Mouse (Mus musculus) neural tube, embryonic 12.5 days (tissue): Measurements from ENCODE around the gene Smap2. TPM values are rescaled to one million over a fixed set of nuclear protein-coding genes. Genes with fewer than 3 reads are reported as not detected.
A peak's percentile ranks its signal among the peaks of the same experiment; 100 is the strongest.

Experiments
- ATAC-seq: fragments of 200-750 bp; cut with Nextera tagmentation; 2 replicates; pipeline ENCODE4 v1.8.0; 2017; ENCODE audit warnings: low read depth, mild to moderate bottlenecking, moderate TSS enrichment, moderate library complexity; ENCODE audit not compliant: low FRiP score
- H3K27ac ChIP-seq: fragments of 300-500 bp; sonication (generic); 2 replicates; pipeline ENCODE4 v1.5.1; 2016
- H3K27me3 ChIP-seq: fragments of 300-500 bp; sonication (generic); replicated peaks from 2 replicates; pipeline ENCODE4 v1.6.1; 2016; ENCODE audit warnings: mild to moderate bottlenecking
- H3K36me3 ChIP-seq: fragments of 300-500 bp; sonication (generic); 2 replicates; pipeline ENCODE4 v1.6.1; 2016; ENCODE audit warnings: mild to moderate bottlenecking
- H3K4me1 ChIP-seq: fragments of 300-500 bp; sonication (generic); 2 replicates; pipeline ENCODE4 v1.6.1; 2016
- H3K4me2 ChIP-seq: fragments of 300-500 bp; sonication (generic); replicated peaks from 2 replicates; pipeline ENCODE4 v1.6.1; 2016; ENCODE audit warnings: mild to moderate bottlenecking
- H3K4me3 ChIP-seq: fragments of 300-500 bp; sonication (generic); 2 replicates; pipeline ENCODE4 v1.5.1; 2016
- H3K9ac ChIP-seq: fragments of 300-500 bp; sonication (generic); 2 replicates; pipeline ENCODE4 v1.6.1; 2016; ENCODE audit warnings: mild to moderate bottlenecking
- H3K9me3 ChIP-seq: fragments of 300-500 bp; sonication (generic); 2 replicates; pipeline ENCODE4 v1.6.1; 2016; ENCODE audit warnings: mild to moderate bottlenecking
- WGBS: fragments of 180-500 bp; shearing (Covaris S2); methylation state at CpG from one replicate; pipeline ENCODE4 v1.1.7; 2016; 5-methylcytosine and 5-hydroxymethylcytosine counted together
- polyA plus RNA-seq: library from polyadenylated mRNA; unstranded; fragments of >200 nt; fragmentation: Nextera tagmentation; extraction: Ambion mirVana; gene quantifications from 2 replicates; pipeline ENCODE4 v1.2.1, GENCODE M21; 2016

Gene Smap2
- polyA plus RNA-seq, 1 experiment from 2014 or later: 44.5 TPM

DNA sequence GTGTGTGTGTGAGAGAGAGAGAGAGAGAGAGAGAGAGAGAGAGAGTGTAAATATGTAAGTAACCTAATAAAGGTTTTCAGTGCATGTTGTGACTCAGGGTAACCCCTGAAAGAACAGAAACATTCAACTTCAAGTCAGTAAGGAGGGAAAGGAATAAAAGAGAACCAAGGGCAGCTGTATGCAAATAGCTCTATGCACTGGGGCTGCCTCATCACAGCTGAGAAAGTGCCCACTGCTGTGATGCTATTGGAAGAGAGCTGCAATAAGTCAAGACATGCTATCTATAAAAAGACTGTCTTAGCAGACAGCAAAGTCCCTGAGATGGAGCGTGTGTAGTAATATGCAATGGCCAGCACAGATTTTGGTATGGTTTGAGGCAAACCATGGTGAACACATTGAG is 63.4 kb downstream of the Smap2 start:
- Histone ChIP-seq H3K36me3 (no peaks in the 10 kb centered on the region), H3K9me3 (no peaks in the 10 kb centered on the region), H3K9ac (no peak overlapping the region), H3K4me1 (peaks cover 15% of the 10 kb centered on the region), H3K4me3 (no peak overlapping the region), H3K4me2 (no peak overlapping the region), H3K27ac (no peak overlapping the region), H3K27me3 (no peaks in the 10 kb centered on the region)
- WGBS: 40% methylated on average over 1 of the region's 1 CpGs
- no peak for ATAC-seq

DNA sequence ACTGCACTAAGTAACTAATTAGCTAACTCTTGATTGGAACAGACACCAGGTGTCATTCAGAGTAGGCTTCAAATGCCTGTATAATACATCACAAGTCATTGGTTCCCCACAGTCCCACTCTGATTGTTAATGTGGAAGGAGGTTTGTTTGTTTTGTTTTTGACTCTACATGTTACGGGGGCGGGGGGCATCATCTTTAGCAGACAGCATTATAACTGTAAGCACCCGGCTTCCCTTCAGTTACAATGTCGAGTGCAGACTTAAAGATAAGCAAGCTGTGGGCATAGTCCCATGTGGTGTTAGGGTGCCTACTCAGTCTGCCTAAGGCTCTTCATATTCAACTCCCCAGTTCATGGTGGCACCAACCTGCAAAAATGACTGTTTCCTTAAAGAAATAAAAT is 64.0 kb downstream of the Smap2 start:
- Histone ChIP-seq H3K27me3 (no peaks in the 10 kb centered on the region), H3K4me3 (no peak overlapping the region), H3K27ac (no peak overlapping the region), H3K36me3 (no peaks in the 10 kb centered on the region), H3K9ac (no peak overlapping the region), H3K4me1 (peaks cover 15% of the 10 kb centered on the region), H3K9me3 (no peaks in the 10 kb centered on the region), H3K4me2 (no peak overlapping the region)
- no peak for ATAC-seq
- 75% methylated on average over 4 of the region's 4 CpGs for WGBS

- no peaks in the 10 kb centered on the region for H3K9me3 ChIP-seq
- H3K36me3 ChIP-seq: 0 out of 2 replicates have a peak, but pooled peaks cover 3% of the 10 kb centered on the region
- H3K4me2 ChIP-seq: peak overlapping the region; percentile 83
- H3K27me3 ChIP-seq: no peaks in the 10 kb centered on the region
- no peak for ATAC-seq
- peak overlapping the region; percentile 80 for H3K9ac ChIP-seq
- H3K27ac ChIP-seq: no peak overlapping the region
- WGBS: 53% methylated on average over 6 of the region's 6 CpGs
- peak overlapping the region; percentile 78 for H3K4me3 ChIP-seq
- H3K4me1 ChIP-seq: peaks cover 15% of the 10 kb centered on the region
Observed at GRCm38 (mm10) chr4:120952163-120952562, 64.9 kb downstream of the Smap2 start.

DNA sequence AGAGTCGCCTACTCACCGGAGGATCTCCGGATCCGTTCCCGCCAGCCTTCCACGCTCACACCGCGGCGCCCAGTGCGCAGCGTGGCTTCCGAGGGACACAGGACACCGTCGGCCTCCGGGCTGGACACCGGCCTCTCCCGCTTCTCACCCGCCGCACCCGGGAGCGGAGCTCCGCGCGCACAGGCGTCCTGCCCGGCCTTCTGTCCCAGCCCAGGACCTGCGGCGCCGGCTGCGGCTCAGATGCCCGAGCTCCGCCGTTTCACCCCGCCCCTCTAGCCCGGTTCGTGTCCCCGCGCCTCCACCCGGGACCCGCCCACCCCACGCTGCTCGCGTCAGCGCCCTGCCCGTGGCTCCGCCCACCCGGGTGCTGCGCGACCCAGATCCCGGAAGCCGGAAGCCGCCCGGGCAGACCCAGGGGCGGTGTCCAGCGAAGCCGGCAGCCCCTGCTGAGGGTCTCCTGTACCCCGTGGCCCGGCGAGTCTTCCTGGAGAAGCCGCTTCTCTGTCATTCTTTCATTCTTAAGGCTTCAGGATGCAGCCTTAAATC is 65.5 kb downstream of the Smap2 start, which contains the start of gene Zfp69:
Gene Zfp69, minus strand, starts transcription at position 272 of the 546 bp plus-strand sequence.
- peak within 1 kb of the TSS; percentile 66 for H3K27ac ChIP-seq
- under 1% methylated on average over 60 of the region's 60 CpGs for WGBS

GRCm38 (mm10) chr4:120950763-120951427 is 66.2 kb downstream of the Smap2 start:
- ATAC-seq: peak; percentile 19; the same call in 1 of the 2 replicates
- 7% methylated on average over 20 of the region's 20 CpGs for WGBS

More for the DNA sequence above, 65.5 kb downstream of the Smap2 start, which contains the start of gene Zfp69:
- H3K4me3 ChIP-seq: peak within 1 kb of the TSS; percentile 78
- H3K9ac ChIP-seq: peak within 1 kb of the TSS; percentile 80
- peaks cover 9% of the 10 kb centered on the region; the same call in 1 of the 2 replicates for H3K36me3 ChIP-seq
- no peaks in the 10 kb centered on the region for H3K27me3 ChIP-seq
- H3K4me1 ChIP-seq: peaks cover 15% of the 10 kb centered on the region
- H3K4me2 ChIP-seq: peak within 1 kb of the TSS; percentile 83
- H3K9me3 ChIP-seq: no peaks in the 10 kb centered on the region
- ATAC-seq: peak; percentile 96

DNA sequence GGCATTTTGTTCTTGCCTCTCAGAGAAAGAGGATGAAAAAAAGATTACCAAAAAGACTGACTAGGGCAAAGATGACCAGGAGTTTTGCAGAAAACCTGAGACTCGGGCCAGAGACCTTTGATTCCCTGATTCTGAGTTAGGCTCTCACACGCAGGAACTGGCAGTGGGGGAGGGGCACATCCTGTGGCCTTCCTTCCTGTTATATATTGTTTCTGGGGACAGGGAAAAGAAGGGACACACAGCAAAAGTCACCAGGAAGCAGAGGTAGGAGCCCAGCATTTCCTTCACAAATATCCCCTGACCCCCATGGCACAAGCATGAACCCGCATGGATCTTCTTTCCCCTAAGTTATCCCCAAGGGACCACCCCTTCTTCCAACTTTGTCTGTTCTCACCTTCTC is 68.1 kb downstream of the Smap2 start:
- no peaks in the 10 kb centered on the region for H3K9me3 ChIP-seq
- no peak overlapping the region for H3K4me3 ChIP-seq
- H3K4me1 ChIP-seq: peaks cover 15% of the 10 kb centered on the region
- no peak for ATAC-seq
- H3K4me2 ChIP-seq: no peak overlapping the region
- H3K9ac ChIP-seq: no peak overlapping the region
- 75% methylated on average over 3 of the region's 3 CpGs for WGBS
- no peaks in the 10 kb centered on the region for H3K27me3 ChIP-seq
- no peak overlapping the region for H3K27ac ChIP-seq
- peaks cover 13% of the 10 kb centered on the region; the same call in 1 of the 2 replicates for H3K36me3 ChIP-seq

More at GRCm38 (mm10) chr4:120950763-120951427, 66.2 kb downstream of the Smap2 start:
- Histone ChIP-seq H3K9ac (peak overlapping the region; percentile 80), H3K4me1 (peaks cover 15% of the 10 kb centered on the region), H3K27me3 (no peaks in the 10 kb centered on the region), H3K36me3 (peaks cover 13% of the 10 kb centered on the region; the same call in 1 of the 2 replicates), H3K27ac (peak overlapping the region; percentile 66), H3K4me3 (peak overlapping the region; percentile 78), H3K9me3 (no peaks in the 10 kb centered on the region), H3K4me2 (peak overlapping the region; percentile 83)

DNA sequence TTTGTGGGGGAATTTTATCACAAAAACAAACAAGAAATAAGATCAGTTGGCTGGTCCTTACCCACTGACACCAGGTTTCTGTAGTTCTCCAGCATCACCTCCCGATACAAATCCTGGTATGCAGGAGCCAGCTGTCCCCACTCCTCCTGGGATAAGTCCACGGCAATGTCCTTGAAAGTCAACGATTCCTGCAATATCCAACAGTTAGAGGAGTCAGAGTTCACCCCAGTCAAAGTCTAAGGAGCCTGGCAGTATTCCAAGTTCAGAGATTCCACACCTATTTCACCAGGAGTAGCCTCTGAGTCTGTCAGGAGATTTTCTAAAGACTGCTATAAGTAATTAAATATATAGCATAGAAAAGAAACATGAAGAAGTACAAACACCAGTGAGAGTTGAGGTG is 82.0 kb downstream of the Smap2 start:
- WGBS: 91% methylated on average over 3 of the region's 3 CpGs
- no peak overlapping the region for H3K27ac ChIP-seq

DNA sequence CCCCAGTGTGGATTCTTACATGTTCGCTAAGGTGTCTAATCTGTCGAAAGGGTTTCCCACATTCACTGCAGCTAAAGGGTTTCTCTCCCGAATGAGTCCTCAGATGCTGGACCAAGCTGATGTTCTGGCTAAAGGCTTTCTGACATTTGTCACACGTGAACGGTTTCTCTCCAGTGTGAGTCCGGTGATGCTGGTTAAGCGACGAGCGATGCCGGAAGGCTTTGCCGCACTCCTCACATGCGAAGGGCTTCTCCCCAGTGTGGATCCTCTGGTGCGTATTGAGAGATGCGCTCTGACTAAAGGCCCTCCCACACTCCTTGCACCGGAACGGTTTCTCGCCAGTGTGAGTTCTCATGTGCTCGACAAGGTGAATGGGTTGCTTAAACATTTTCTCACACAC is 86.3 kb downstream of the Smap2 start:
- no peaks in the 10 kb centered on the region for H3K4me1 ChIP-seq
- no peak overlapping the region for H3K9ac ChIP-seq
- H3K9me3 ChIP-seq: no peaks in the 10 kb centered on the region
- 95% methylated on average over 18 of the region's 18 CpGs for WGBS
- peaks cover 12% of the 10 kb centered on the region for H3K36me3 ChIP-seq
- no peak for ATAC-seq
- no peaks in the 10 kb centered on the region for H3K27me3 ChIP-seq
- H3K4me2 ChIP-seq: no peak overlapping the region
- H3K27ac ChIP-seq: no peak overlapping the region
- no peak overlapping the region for H3K4me3 ChIP-seq

More for the DNA sequence above, 82.0 kb downstream of the Smap2 start:
- no peaks in the 10 kb centered on the region for H3K27me3 ChIP-seq
- no peak overlapping the region for H3K4me3 ChIP-seq
- no peak for ATAC-seq
- no peak overlapping the region for H3K9ac ChIP-seq
- peaks cover 12% of the 10 kb centered on the region for H3K36me3 ChIP-seq
- H3K9me3 ChIP-seq: no peaks in the 10 kb centered on the region
- H3K4me1 ChIP-seq: no peaks in the 10 kb centered on the region
- H3K4me2 ChIP-seq: no peak overlapping the region

- H3K9me3 ChIP-seq: no peaks in the 10 kb centered on the region
- H3K4me2 ChIP-seq: no peak overlapping the region
- WGBS: 89% methylated on average over 3 of the region's 3 CpGs
Observed at GRCm38 (mm10) chr4:120928686-120929085, 88.4 kb downstream of the Smap2 start.

GRCm38 (mm10) chr4:120925386-120925785 is 91.7 kb downstream of the Smap2 start:
- peak overlapping the region; percentile 76 for H3K9ac ChIP-seq
- peaks cover 22% of the 10 kb centered on the region for H3K36me3 ChIP-seq
- H3K4me1 ChIP-seq: no peaks in the 10 kb centered on the region
- peak overlapping the region; percentile 85 for H3K27ac ChIP-seq
- peak overlapping the region; percentile 65 for H3K4me2 ChIP-seq
- 17% methylated on average over 3 of the region's 3 CpGs for WGBS
- H3K9me3 ChIP-seq: no peaks in the 10 kb centered on the region
- no peaks in the 10 kb centered on the region for H3K27me3 ChIP-seq
- peak overlapping the region; percentile 61 for H3K4me3 ChIP-seq
- peak; percentile 34; the same call in 1 of the 2 replicates for ATAC-seq

More at GRCm38 (mm10) chr4:120928686-120929085, 88.4 kb downstream of the Smap2 start:
- Histone ChIP-seq H3K36me3 (peaks cover 10% of the 10 kb centered on the region), H3K9ac (no peak overlapping the region), H3K27ac (no peak overlapping the region), H3K4me3 (no peak overlapping the region), H3K4me1 (no peaks in the 10 kb centered on the region), H3K27me3 (no peaks in the 10 kb centered on the region)
- ATAC-seq: no peak

- under 1% methylated on average over 33 of the region's 33 CpGs for WGBS
- no peaks in the 10 kb centered on the region for H3K4me1 ChIP-seq
- ATAC-seq: peak; percentile 99
Observed at GRCm38 (mm10) chr4:120924554-120925299, 92.3 kb downstream of the Smap2 start, which contains the start of gene Exo5. TSS of gene Exo5 (minus strand) at chr4:120925017.

GRCm38 (mm10) chr4:120921461-120921860 is 95.6 kb downstream of the Smap2 start:
- no peak overlapping the region for H3K9ac ChIP-seq
- H3K4me3 ChIP-seq: no peak overlapping the region
- no peaks in the 10 kb centered on the region for H3K4me1 ChIP-seq
- no peak for ATAC-seq
- no peak overlapping the region for H3K27ac ChIP-seq
- peaks cover 32% of the 10 kb centered on the region for H3K36me3 ChIP-seq
- no peaks in the 10 kb centered on the region for H3K27me3 ChIP-seq
- 95% methylated on average over 8 of the region's 8 CpGs for WGBS
- H3K4me2 ChIP-seq: no peak overlapping the region
- no peaks in the 10 kb centered on the region for H3K9me3 ChIP-seq

More at GRCm38 (mm10) chr4:120924554-120925299, 92.3 kb downstream of the Smap2 start, which contains the start of gene Exo5:
- Histone ChIP-seq H3K4me3 (peak within 1 kb of the TSS; percentile 61), H3K36me3 (peaks cover 26% of the 10 kb centered on the region), H3K9ac (peak within 1 kb of the TSS; percentile 76), H3K4me2 (peak within 1 kb of the TSS; percentile 65), H3K27me3 (no peaks in the 10 kb centered on the region), H3K27ac (peak within 1 kb of the TSS; percentile 85), H3K9me3 (no peaks in the 10 kb centered on the region)
